Mouse (Mus musculus): ENCODE results near the gene Icam1. TPM values are rescaled to one million over a fixed set of nuclear protein-coding genes. Genes with fewer than 3 reads are reported as not detected.

The Icam1 gene
- polyA plus RNA-seq, 1 experiment from 2014 or later, result 13.9 TPM

GRCm38 (mm10) chr9:21014691-21015570 is 854 bp upstream of the Icam1 start:
- Histone ChIP-seq H3K4me2 (replicated peaks) (peak overlapping the region; percentile 63), H3K9ac (peak overlapping the region; percentile 55), H3K36me3 (no peaks in the 10 kb centered on the region), H3K4me1 (peaks cover 14% of the 10 kb centered on the region), H3K4me3 (peak overlapping the region; percentile 43), H3K27ac (no peak overlapping the region), H3K27me3 (peaks cover 67% of the 10 kb centered on the region), H3K9me3 (no peaks in the 10 kb centered on the region)
- 2% methylated on average over 29 of the region's 29 CpGs for WGBS
- no peak for ATAC-seq (ENCODE audit: low FRiP score, low read depth)

- H3K4me3 ChIP-seq, result peak overlapping the region; percentile 43
- no peak overlapping the region for H3K27ac ChIP-seq
- 4% methylated on average over 17 of the region's 17 CpGs for WGBS
- H3K4me2 ChIP-seq (replicated peaks), result peak overlapping the region; percentile 63
- H3K9ac ChIP-seq, result peak overlapping the region; percentile 55; the same call in 1 of the 2 replicates
- peaks cover 14% of the 10 kb centered on the region for H3K4me1 ChIP-seq
- H3K36me3 ChIP-seq, result no peaks in the 10 kb centered on the region
- H3K9me3 ChIP-seq, result no peaks in the 10 kb centered on the region
- H3K27me3 ChIP-seq, result peaks cover 70% of the 10 kb centered on the region
- ATAC-seq (ENCODE audit: low FRiP score, low read depth), result 0 out of 2 replicates have a peak, but pooled peaks have one; percentile 10
Measured at GRCm38 (mm10) chr9:21016331-21017176, 769 bp downstream of the Icam1 start.

- no peak for ATAC-seq (ENCODE audit: low FRiP score, low read depth)
- Histone ChIP-seq H3K4me1 (peaks cover 14% of the 10 kb centered on the region), H3K27ac (no peak overlapping the region), H3K9ac (no peak overlapping the region), H3K36me3 (no peaks in the 10 kb centered on the region), H3K4me2 (replicated peaks) (peak overlapping the region; percentile 63), H3K9me3 (no peaks in the 10 kb centered on the region), H3K4me3 (peak overlapping the region; percentile 43), H3K27me3 (peaks cover 68% of the 10 kb centered on the region)
- 23% methylated on average over 4 of the region's 4 CpGs for WGBS
Measured at GRCm38 (mm10) chr9:21017177-21017575, 1.4 kb downstream of the Icam1 start.

GRCm38 (mm10) chr9:21018600-21018999 is 2.8 kb downstream of the Icam1 start:
- Histone ChIP-seq H3K36me3 (no peaks in the 10 kb centered on the region), H3K27me3 (peaks cover 60% of the 10 kb centered on the region), H3K9me3 (no peaks in the 10 kb centered on the region), H3K4me1 (peaks cover 14% of the 10 kb centered on the region), H3K9ac (no peak overlapping the region; the same call in 1 of the 2 replicates), H3K4me3 (no peak overlapping the region), H3K4me2 (replicated peaks) (no peak overlapping the region), H3K27ac (no peak overlapping the region)
- WGBS, result 76% methylated on average over 2 of the region's 2 CpGs
- no peak for ATAC-seq (ENCODE audit: low FRiP score, low read depth)

- Histone ChIP-seq H3K27ac (no peak overlapping the region), H3K4me1 (no peaks in the 10 kb centered on the region), H3K4me2 (replicated peaks) (no peak overlapping the region), H3K27me3 (peaks cover 40% of the 10 kb centered on the region), H3K36me3 (no peaks in the 10 kb centered on the region), H3K4me3 (no peak overlapping the region), H3K9me3 (no peaks in the 10 kb centered on the region), H3K9ac (no peak overlapping the region)
- no peak for ATAC-seq (ENCODE audit: low FRiP score, low read depth)
- 76% methylated on average over 3 of the region's 3 CpGs for WGBS
Measured at GRCm38 (mm10) chr9:21021363-21021762, 5.6 kb downstream of the Icam1 start.

GRCm38 (mm10) chr9:21022288-21022687 is 6.5 kb downstream of the Icam1 start:
- peaks cover 38% of the 10 kb centered on the region for H3K27me3 ChIP-seq
- no peak for ATAC-seq (ENCODE audit: low FRiP score, low read depth)

GRCm38 (mm10) chr9:21022726-21023125 is 6.9 kb downstream of the Icam1 start:
- H3K9me3 ChIP-seq, result no peaks in the 10 kb centered on the region
- no peak overlapping the region for H3K9ac ChIP-seq
- no peak overlapping the region for H3K27ac ChIP-seq
- no peak overlapping the region for H3K4me3 ChIP-seq
- H3K27me3 ChIP-seq, result peaks cover 37% of the 10 kb centered on the region
- 76% methylated on average over 1 of the region's 1 CpGs for WGBS
- H3K36me3 ChIP-seq, result no peaks in the 10 kb centered on the region
- ATAC-seq (ENCODE audit: low FRiP score, low read depth), result no peak
- H3K4me1 ChIP-seq, result no peaks in the 10 kb centered on the region
- H3K4me2 ChIP-seq (replicated peaks), result no peak overlapping the region

More at GRCm38 (mm10) chr9:21022288-21022687, 6.5 kb downstream of the Icam1 start:
- H3K36me3 ChIP-seq, result no peaks in the 10 kb centered on the region
- 54% methylated on average over 6 of the region's 6 CpGs for WGBS
- H3K4me2 ChIP-seq (replicated peaks), result no peak overlapping the region
- no peak overlapping the region for H3K4me3 ChIP-seq
- no peaks in the 10 kb centered on the region for H3K4me1 ChIP-seq
- no peak overlapping the region for H3K27ac ChIP-seq
- no peaks in the 10 kb centered on the region for H3K9me3 ChIP-seq
- H3K9ac ChIP-seq, result no peak overlapping the region

- no peak overlapping the region for H3K4me2 ChIP-seq (replicated peaks)
- H3K36me3 ChIP-seq, result no peaks in the 10 kb centered on the region
- H3K9ac ChIP-seq, result no peak overlapping the region; the same call in 1 of the 2 replicates
- H3K27me3 ChIP-seq, result peaks cover 47% of the 10 kb centered on the region
- no peak overlapping the region for H3K4me3 ChIP-seq
- ATAC-seq (ENCODE audit: low FRiP score, low read depth), result no peak
- H3K4me1 ChIP-seq, result peaks cover 14% of the 10 kb centered on the region
- 72% methylated on average over 19 of the region's 19 CpGs for WGBS
- H3K9me3 ChIP-seq, result no peaks in the 10 kb centered on the region
- no peak overlapping the region for H3K27ac ChIP-seq
Measured at GRCm38 (mm10) chr9:21025258-21025810, 9.5 kb downstream of the Icam1 start.

GRCm38 (mm10) chr9:21026849-21027248 is 11.1 kb downstream of the Icam1 start:
- 83% methylated on average over 12 of the region's 12 CpGs for WGBS
- Histone ChIP-seq H3K27ac (no peak overlapping the region), H3K4me1 (peaks cover 28% of the 10 kb centered on the region), H3K36me3 (no peaks in the 10 kb centered on the region), H3K9me3 (no peaks in the 10 kb centered on the region), H3K4me3 (no peak overlapping the region), H3K4me2 (replicated peaks) (no peak overlapping the region), H3K9ac (no peak overlapping the region), H3K27me3 (peaks cover 56% of the 10 kb centered on the region)
- no peak for ATAC-seq (ENCODE audit: low FRiP score, low read depth)

- Histone ChIP-seq H3K9me3 (no peaks in the 10 kb centered on the region), H3K27ac (no peak overlapping the region), H3K9ac (no peak overlapping the region), H3K4me2 (replicated peaks) (no peak overlapping the region), H3K36me3 (no peaks in the 10 kb centered on the region), H3K27me3 (peaks cover 65% of the 10 kb centered on the region), H3K4me1 (peaks cover 38% of the 10 kb centered on the region), H3K4me3 (no peak overlapping the region)
- ATAC-seq (ENCODE audit: low FRiP score, low read depth), result no peak
- WGBS, result 38% methylated on average over 8 of the region's 8 CpGs
Measured at GRCm38 (mm10) chr9:21027774-21028290, 12.0 kb downstream of the Icam1 start.

GRCm38 (mm10) chr9:21028560-21029110 is 12.8 kb downstream of the Icam1 start:
- ATAC-seq (ENCODE audit: low FRiP score, low read depth), result no peak
- Histone ChIP-seq H3K4me3 (peak overlapping the region; percentile 37; the same call in 1 of the 2 replicates), H3K9ac (no peak overlapping the region), H3K9me3 (no peaks in the 10 kb centered on the region), H3K4me2 (replicated peaks) (no peak overlapping the region), H3K27ac (no peak overlapping the region), H3K27me3 (peaks cover 73% of the 10 kb centered on the region), H3K4me1 (peaks cover 45% of the 10 kb centered on the region), H3K36me3 (no peaks in the 10 kb centered on the region)
- WGBS, result 61% methylated on average over 6 of the region's 6 CpGs

Measured in limb, embryonic 13.5 days (tissue).